Mouse (Mus musculus) MEL (cell line): ENCODE measurements around the gene Tcf19. TPM values are rescaled to one million over a fixed set of nuclear protein-coding genes. Genes with fewer than 3 reads are reported as not detected.
A peak's percentile ranks its signal among the peaks of the same experiment; 100 is the strongest.

Experiments used
- DNase-seq: peaks from one replicate; pipeline ENCODE4 v3.0.0; 2011; ENCODE audit warnings: low read depth, low spot score
- H3K27ac ChIP-seq: 2 replicates; pipeline ENCODE4 v1.5.1; 2012; ENCODE audit warnings: low read depth, mild to moderate bottlenecking, control low read depth, low read length, moderate library complexity; ENCODE audit not compliant: control insufficient read depth
- H3K27me3 ChIP-seq, 2 experiments: fragments of 150-350 bp in 1 of 2; sonication (generic) in 1 of 2; 2 replicates each; pipeline ENCODE4 v1.6.1; 2012; ENCODE audit warnings: low read length in 2 of 2, mild to moderate bottlenecking in 2 of 2, improper control_type of control experiment in 1 of 2, moderate library complexity in 1 of 2; ENCODE audit not compliant: insufficient read depth in 2 of 2, control insufficient read depth in 1 of 2
- H3K36me3 ChIP-seq, 2 experiments: 2 replicates each; pipeline ENCODE4 v1.6.1; 2012 to 2014; ENCODE audit warnings: low read length in 2 of 2, improper control_type of control experiment in 1 of 2, inconsistent platforms in 1 of 2, mild to moderate bottlenecking in 1 of 2; ENCODE audit not compliant: insufficient read depth in 2 of 2, control insufficient read depth in 1 of 2
- H3K4me1 ChIP-seq, 2 experiments: fragments of 150-350 bp in 1 of 2; sonication (generic) in 1 of 2; 2 replicates each; pipeline ENCODE4 v1.6.1; 2012; ENCODE audit warnings: low read length in 2 of 2, improper control_type of control experiment in 1 of 2, mild to moderate bottlenecking in 1 of 2; ENCODE audit not compliant: insufficient read depth in 2 of 2, control insufficient read depth in 1 of 2
- H3K4me3 ChIP-seq, 2 experiments: fragments of 150-350 bp in 1 of 2; sonication (generic) in 1 of 2; 2 replicates each; pipeline ENCODE4 v1.5.1; 2012; ENCODE audit warnings: low read depth in 2 of 2, low read length in 2 of 2, mild to moderate bottlenecking in 2 of 2, moderate library complexity in 2 of 2, control low read depth in 1 of 2, improper control_type of control experiment in 1 of 2; ENCODE audit not compliant: control insufficient read depth in 1 of 2, insufficient read depth in 1 of 2
- H3K79me2 ChIP-seq: 2 replicates; pipeline ENCODE4 v1.6.1; 2012; ENCODE audit warnings: mild to moderate bottlenecking, low read length, moderate library complexity; ENCODE audit not compliant: control insufficient read depth, poor library complexity, insufficient read depth
- H3K9ac ChIP-seq: 2 replicates; pipeline ENCODE4 v1.6.1; 2012; ENCODE audit warnings: low read depth, mild to moderate bottlenecking, control low read depth, low read length, moderate library complexity; ENCODE audit not compliant: control insufficient read depth, poor library complexity, severe bottlenecking
- H3K9me3 ChIP-seq: fragments of 150-350 bp; sonication (generic); replicated peaks from 2 replicates; pipeline ENCODE4 v1.6.1; 2012; ENCODE audit warnings: mild to moderate bottlenecking, low read length, improper control_type of control experiment, moderate library complexity; ENCODE audit not compliant: insufficient read depth
- BHLHE40 ChIP-seq: IDR thresholded peaks from 2 replicates; pipeline ENCODE4 v1.6.1; 2012; ENCODE audit warnings: low read depth, mild to moderate bottlenecking, inconsistent platforms, low read length, improper control_type of control experiment, borderline replicate concordance
- CHD1 ChIP-seq: IDR thresholded peaks from 2 replicates; pipeline ENCODE4 v1.6.1; 2012; ENCODE audit warnings: low read depth, mild to moderate bottlenecking, inconsistent platforms, low read length, improper control_type of control experiment
- CTCF ChIP-seq, 3 experiments: IDR thresholded peaks in 2 of 3; conservative IDR thresholded peaks in 1 of 3; 2 replicates each; pipeline ENCODE4 v1.5.1; 2011 to 2012; ENCODE audit warnings: low read length in 3 of 3, low read depth in 2 of 3, mild to moderate bottlenecking in 2 of 3, improper control_type of control experiment in 1 of 3, inconsistent platforms in 1 of 3, mixed read lengths in 1 of 3, moderate library complexity in 1 of 3; ENCODE audit not compliant: control insufficient read depth in 1 of 3, insufficient read depth in 1 of 3, poor library complexity in 1 of 3, severe bottlenecking in 1 of 3
- ELF1 ChIP-seq: IDR thresholded peaks from 2 replicates; pipeline ENCODE4 v1.6.1; 2014; ENCODE audit warnings: low read depth, mild to moderate bottlenecking, inconsistent platforms, low read length, improper control_type of control experiment, moderate library complexity
- EP300 ChIP-seq, 2 experiments: IDR thresholded peaks; 2 replicates each; pipeline ENCODE4 v1.6.1; 2011; ENCODE audit warnings: improper control_type of control experiment in 2 of 2, low read length in 2 of 2, low read depth in 1 of 2, mild to moderate bottlenecking in 1 of 2
- GATA1 ChIP-seq: IDR thresholded peaks from 2 replicates; pipeline ENCODE4 v1.6.1; 2011; ENCODE audit warnings: low read depth, low read length, improper control_type of control experiment
- HCFC1 ChIP-seq: IDR thresholded peaks from 2 replicates; pipeline ENCODE4 v1.6.1; 2012; ENCODE audit warnings: low read depth, mild to moderate bottlenecking, inconsistent platforms, low read length, improper control_type of control experiment, moderate library complexity
- JUND ChIP-seq: IDR thresholded peaks from 2 replicates; pipeline ENCODE4 v1.6.1; 2011; ENCODE audit warnings: low read depth, mild to moderate bottlenecking, improper control_type of control experiment, low read length
- KAT2A ChIP-seq: conservative IDR thresholded peaks from 2 replicates; pipeline ENCODE4 v1.6.1; 2012; ENCODE audit warnings: low read depth, low read length, improper control_type of control experiment, inconsistent platforms
- MAZ ChIP-seq: IDR thresholded peaks from 2 replicates; pipeline ENCODE4 v1.6.1; 2012; ENCODE audit warnings: low read depth, mild to moderate bottlenecking, inconsistent platforms, low read length, improper control_type of control experiment
- MXI1 ChIP-seq: IDR thresholded peaks from 2 replicates; pipeline ENCODE4 v1.6.1; 2011; ENCODE audit warnings: mild to moderate bottlenecking, low read depth, low read length, improper control_type of control experiment
- MYC ChIP-seq: IDR thresholded peaks from 2 replicates; pipeline ENCODE4 v1.6.1; 2011; ENCODE audit warnings: low read depth, mild to moderate bottlenecking, low read length, improper control_type of control experiment, moderate library complexity
- NELFE ChIP-seq: IDR thresholded peaks from 2 replicates; pipeline ENCODE4 v1.6.1; 2011; ENCODE audit warnings: low read depth, low read length, improper control_type of control experiment
- NRF1 ChIP-seq: IDR thresholded peaks from 2 replicates; pipeline ENCODE4 v1.6.1; 2014; ENCODE audit warnings: low read depth, mild to moderate bottlenecking, inconsistent platforms, low read length, improper control_type of control experiment, moderate library complexity; ENCODE audit not compliant: poor library complexity, insufficient read depth, severe bottlenecking
- POLR2AphosphoS5 ChIP-seq: IDR thresholded peaks from 2 replicates; pipeline ENCODE4 v1.6.1; 2012; ENCODE audit warnings: low read depth, borderline replicate concordance, mild to moderate bottlenecking, inconsistent platforms, low read length, moderate library complexity, mixed read lengths
- RAD21 ChIP-seq: IDR thresholded peaks from 2 replicates; pipeline ENCODE4 v1.6.1; 2011; ENCODE audit warnings: mild to moderate bottlenecking, low read depth, low read length, improper control_type of control experiment
- SIN3A ChIP-seq: IDR thresholded peaks from 2 replicates; pipeline ENCODE4 v1.6.1; 2012; ENCODE audit warnings: low read length, improper control_type of control experiment, inconsistent platforms
- SMC3 ChIP-seq: IDR thresholded peaks from 2 replicates; pipeline ENCODE4 v1.6.1; 2011; ENCODE audit warnings: low read depth, low read length, improper control_type of control experiment
- TAL1 ChIP-seq: IDR thresholded peaks from 2 replicates; pipeline ENCODE4 v1.6.1; 2012; ENCODE audit warnings: mild to moderate bottlenecking, inconsistent platforms, low read length, moderate library complexity, mixed read lengths
- TBP ChIP-seq: IDR thresholded peaks from 2 replicates; pipeline ENCODE4 v1.8.0; 2011; ENCODE audit warnings: low read depth, low read length, improper control_type of control experiment
- USF1 ChIP-seq: IDR thresholded peaks from 2 replicates; pipeline ENCODE4 v1.6.1; 2014; ENCODE audit warnings: low read depth, mild to moderate bottlenecking, inconsistent platforms, low read length, improper control_type of control experiment, moderate library complexity
- ZC3H11A ChIP-seq: IDR thresholded peaks from 2 replicates; pipeline ENCODE4 v1.6.1; 2012; ENCODE audit warnings: low read depth, mild to moderate bottlenecking, inconsistent platforms, low read length, improper control_type of control experiment
- ZMIZ1 ChIP-seq: IDR thresholded peaks from 2 replicates; pipeline ENCODE4 v1.6.1; 2012; ENCODE audit warnings: low read depth, mild to moderate bottlenecking, inconsistent platforms, low read length, improper control_type of control experiment, moderate library complexity
- ZNF384 ChIP-seq: IDR thresholded peaks from 2 replicates; pipeline ENCODE4 v1.6.1; 2012; ENCODE audit warnings: low read depth, mild to moderate bottlenecking, inconsistent platforms, low read length, improper control_type of control experiment
- polyA plus RNA-seq, 2 experiments: library from polyadenylated mRNA; stranded (reverse) in 1 of 2; unstranded in 1 of 2; fragments of >175 nt in 1 of 2; fragments of >200 nt in 1 of 2; gene quantifications; 2 replicates each; pipeline versions ENCODE4 v1.2.1 to v1.2.4; 2012; ENCODE audit warnings: low replicate concordance in 2 of 2, low read depth in 1 of 2; ENCODE audit not compliant: insufficient read length in 2 of 2, insufficient read depth in 1 of 2, missing spikeins in 1 of 2
- total RNA-seq: library from RNA; depleted of rRNA; stranded (reverse); fragments of 300-350 nt; gene quantifications from 2 replicates; pipeline ENCODE4 v1.2.3, GENCODE M21; 2012

Tcf19 gene
- total and polyA plus RNA-seq, 3 experiments = 16.6 to 25.7 TPM; not detected in 1

GRCm38 (mm10) chr17:35548636-35549035 lies 32.0 kb upstream of the Tcf19 start:
- H3K36me3 ChIP-seq = peaks cover 0 to 6% of the 10 kb centered on the region in 2 experiments; a peak in 1 of 4 replicates
- H3K9me3 ChIP-seq = no peaks in the 10 kb centered on the region
- no peak for DNase-seq
- no peak overlapping the region for H3K9ac ChIP-seq
- H3K27me3 ChIP-seq = no peaks in the 10 kb centered on the region
- TF ChIP-seq TAL1 (no peak), POLR2AphosphoS5 (no peak), MAZ (no peak), BHLHE40 (no peak), JUND (no peak), MXI1 (no peak)
- peaks cover 0 to 5% of the 10 kb centered on the region in 2 experiments; a peak in 1 of 4 replicates for H3K4me1 ChIP-seq
- H3K27ac ChIP-seq = no peak overlapping the region
- no peaks in the 10 kb centered on the region for H3K79me2 ChIP-seq
- H3K4me3 ChIP-seq = no peak overlapping the region

DNA sequence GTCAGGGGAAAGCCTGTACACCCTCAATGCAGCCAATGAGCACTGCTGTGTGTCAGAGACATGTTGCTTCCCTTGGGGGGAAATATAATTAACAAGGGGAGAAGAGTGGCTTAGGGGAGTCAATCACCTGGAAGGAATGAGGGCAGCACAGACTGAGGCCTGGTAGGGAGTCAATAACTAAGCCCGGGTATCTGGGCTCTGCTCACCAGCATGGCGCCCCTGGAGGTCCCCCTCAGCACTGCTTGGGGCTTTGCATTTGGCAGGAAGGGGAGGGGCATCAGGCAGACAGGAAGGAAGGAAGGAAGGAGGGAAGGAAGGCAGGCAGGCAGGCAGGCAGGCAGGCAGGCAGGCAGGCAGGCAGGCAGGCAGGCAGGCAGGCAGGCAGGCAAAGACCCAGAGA lies 30.8 kb upstream of the Tcf19 start:
- no peak for DNase-seq
- no peak for TF ChIP-seq GATA1
- TF ChIP-seq EP300 (IDR thresholded peaks at IDR 0.05; ENCODE audit: low read depth in 1 of 2, low read length in 2 of 2) = no peak
- no peak for TF ChIP-seq SIN3A
- peak in 2 of 3 experiments; percentile 6 to 7; a peak in 2 of 6 replicates for TF ChIP-seq CTCF (IDR thresholded peaks at IDR 0.05 in 2 of 3, conservative IDR thresholded peaks at IDR 0.05 in 1 of 3; ENCODE audit: control insufficient read depth in 1 of 3, insufficient read depth in 1 of 3, low read depth in 2 of 3, low read length in 3 of 3, poor library complexity in 1 of 3, severe bottlenecking in 1 of 3)
- no peak for TF ChIP-seq ZNF384
- Histone ChIP-seq H3K27me3 (no peaks in the 10 kb centered on the region), H3K36me3 (peaks cover 0 to 7% of the 10 kb centered on the region in 2 experiments; a peak in 2 of 4 replicates), H3K79me2 (no peaks in the 10 kb centered on the region), H3K9ac (no peak overlapping the region), H3K9me3 (no peaks in the 10 kb centered on the region), H3K4me1 (peaks cover 0 to 5% of the 10 kb centered on the region in 2 experiments; a peak in 2 of 4 replicates), H3K27ac (no peak overlapping the region), H3K4me3 (no peak overlapping the region)

GRCm38 (mm10) chr17:35544680-35545079 lies 28.1 kb upstream of the Tcf19 start:
- Histone ChIP-seq H3K9me3 (no peaks in the 10 kb centered on the region), H3K36me3 (peaks cover 0 to 9% of the 10 kb centered on the region in 2 experiments; a peak in 2 of 4 replicates), H3K79me2 (no peaks in the 10 kb centered on the region), H3K27ac (peak overlapping the region; percentile 94; the same call in 1 of the 2 replicates), H3K9ac (no peak overlapping the region), H3K4me3 (no peak overlapping the region), H3K4me1 (peaks cover 0 to 5% of the 10 kb centered on the region in 2 experiments; a peak in 2 of 4 replicates), H3K27me3 (peaks cover 0 to under 1% of the 10 kb centered on the region in 2 experiments; a peak in 1 of 4 replicates)
- TF ChIP-seq RAD21 (no peak; the same call in 1 of the 2 replicates), MYC (0 out of 2 replicates have a peak, but pooled peaks have one; percentile 42), HCFC1 (no peak; the same call in 1 of the 2 replicates), ZC3H11A (no peak), TAL1 (no peak), KAT2A (no peak), SIN3A (peak; percentile 25; the same call in 1 of the 2 replicates), TBP (no peak), NRF1 (no peak), NELFE (no peak), BHLHE40 (no peak), ELF1 (0 out of 2 replicates have a peak, but pooled peaks have one; percentile 25), ZNF384 (no peak), JUND (no peak), ZMIZ1 (no peak), SMC3 (peak; percentile 51), GATA1 (no peak), POLR2AphosphoS5 (no peak), CTCF (IDR thresholded peaks at IDR 0.05 in 2 of 3, conservative IDR thresholded peaks at IDR 0.05 in 1 of 3; ENCODE audit: control insufficient read depth in 1 of 3, insufficient read depth in 1 of 3, low read depth in 2 of 3, low read length in 3 of 3, poor library complexity in 1 of 3, severe bottlenecking in 1 of 3) (peak; percentile 81 to 95 (median 86)), USF1 (no peak), MAZ (peak; percentile 55; the same call in 1 of the 2 replicates), CHD1 (no peak)
- DNase-seq = peak; percentile 79
